Mouse (Mus musculus) forebrain, embryonic 16.5 days (tissue): ENCODE data around the gene Gm7102. TPM values are rescaled to one million over a fixed set of nuclear protein-coding genes. Genes with fewer than 3 reads are reported as not detected.
"Not testable (repeated sequence)": the region's sequence is repeated elsewhere in the genome, so short reads cannot be mapped to it uniquely, and the experiment has no call there.

Experiments used
- ATAC-seq: fragments of 200-750 bp; cut with Nextera tagmentation; 2 replicates; pipeline ENCODE4 v1.8.0; 2017; ENCODE audit warnings: mild to moderate bottlenecking, moderate library complexity
- H3K27ac ChIP-seq: fragments of 300-500 bp; sonication (generic); 2 replicates; pipeline ENCODE4 v1.5.1; 2014; ENCODE audit warnings: low read length, control low read depth
- H3K27me3 ChIP-seq: fragments of 300-500 bp; sonication (generic); replicated peaks from 2 replicates; pipeline ENCODE4 v1.6.1; 2014; ENCODE audit warnings: low read length; ENCODE audit not compliant: control insufficient read depth, insufficient read depth
- H3K36me3 ChIP-seq: fragments of 300-500 bp; sonication (generic); 2 replicates; pipeline ENCODE4 v1.6.1; 2014; ENCODE audit not compliant: control insufficient read depth, insufficient read depth
- H3K4me1 ChIP-seq: fragments of 300-500 bp; sonication (generic); replicated peaks from 2 replicates; pipeline ENCODE4 v1.6.1; 2014; ENCODE audit warnings: low read length; ENCODE audit not compliant: control insufficient read depth, insufficient read depth
- H3K4me2 ChIP-seq: fragments of 300-500 bp; sonication (generic); 2 replicates; pipeline ENCODE4 v1.6.1; 2014; ENCODE audit warnings: mild to moderate bottlenecking, low read length, control low read depth
- H3K4me3 ChIP-seq: fragments of 300-500 bp; sonication (generic); replicated peaks from 2 replicates; pipeline ENCODE4 v1.5.1; 2014; ENCODE audit warnings: mild to moderate bottlenecking, low read length, control low read depth
- H3K9ac ChIP-seq: fragments of 300-500 bp; sonication (generic); replicated peaks from 2 replicates; pipeline ENCODE4 v1.6.1; 2014; ENCODE audit warnings: low read depth, low read length, control low read depth
- H3K9me3 ChIP-seq: fragments of 300-500 bp; sonication (generic); 2 replicates; pipeline ENCODE4 v1.6.1; 2016; ENCODE audit warnings: low read length; ENCODE audit not compliant: control insufficient read depth
- WGBS: fragments of 180-500 bp; shearing (Covaris S2); extraction: QIAGEN DNeasy Blood & Tissue Kit; methylation state at CpG from one replicate; pipeline ENCODE4 v1.1.7; 2014; 5-methylcytosine and 5-hydroxymethylcytosine counted together
- polyA plus RNA-seq: library from polyadenylated mRNA; unstranded; fragments of >200 nt; fragmentation: Nextera tagmentation; extraction: Ambion mirVana; gene quantifications from 2 replicates; pipeline ENCODE4 v1.2.1, GENCODE M21; 2015

Gene Gm7102
- polyA plus RNA-seq, result not detected in 2 replicates

- H3K4me1 ChIP-seq, result no peaks in the 10 kb centered on the region
- no peak within 1 kb of the TSS for H3K27ac ChIP-seq
- 41% methylated on average over 39 of the region's 39 CpGs for WGBS
- H3K4me3 ChIP-seq, result peak within 1 kb of the TSS; percentile 30
- H3K4me2 ChIP-seq, result peak within 1 kb of the TSS; percentile 43
- no peaks in the 10 kb centered on the region for H3K36me3 ChIP-seq
- H3K9me3 ChIP-seq, result 0 out of 2 replicates have a peak, but pooled peaks cover 3% of the 10 kb centered on the region
- ATAC-seq, result no peak
- H3K27me3 ChIP-seq, result no peaks in the 10 kb centered on the region
- H3K9ac ChIP-seq, result no peak within 1 kb of the TSS
Observed at GRCm38 (mm10) chr19:61175756-61176324, at the start of gene Gm7102. Gene Gm7102, minus strand, starts transcription at chr19:61176309.

GRCm38 (mm10) chr19:61224678-61225525 lies 48.8 kb upstream of the Gm7102 start:
- H3K4me2 ChIP-seq, result peak overlapping the region; percentile 63
- 30% methylated on average over 47 of the region's 53 CpGs for WGBS
- no peak overlapping the region for H3K27ac ChIP-seq
- peak overlapping the region; percentile 69 for H3K4me3 ChIP-seq
- ATAC-seq, result peak; percentile 6
- peak overlapping the region; percentile 53 for H3K9ac ChIP-seq
- H3K27me3 ChIP-seq, result no peaks in the 10 kb centered on the region
- H3K4me1 ChIP-seq, result peaks cover 8% of the 10 kb centered on the region
- H3K36me3 ChIP-seq, result no peaks in the 10 kb centered on the region
- H3K9me3 ChIP-seq, result peaks cover 3% of the 10 kb centered on the region; the same call in 1 of the 2 replicates

- H3K4me1 ChIP-seq, result peaks cover 8% of the 10 kb centered on the region
- no peak overlapping the region for H3K4me3 ChIP-seq
- no peaks in the 10 kb centered on the region for H3K27me3 ChIP-seq
- H3K27ac ChIP-seq, result no peak overlapping the region
- no peak overlapping the region for H3K9ac ChIP-seq
- H3K4me2 ChIP-seq, result no peak overlapping the region
- peaks cover 3% of the 10 kb centered on the region; the same call in 1 of the 2 replicates for H3K9me3 ChIP-seq
- H3K36me3 ChIP-seq, result no peaks in the 10 kb centered on the region
- 89% methylated on average over 6 of the region's 6 CpGs for WGBS
- ATAC-seq, result no peak
Observed at GRCm38 (mm10) chr19:61223706-61224328, 47.7 kb upstream of the Gm7102 start.

- not testable (repeated sequence) for H3K27ac ChIP-seq, H3K4me3 ChIP-seq, ATAC-seq, H3K36me3 ChIP-seq, H3K4me1 ChIP-seq, H3K27me3 ChIP-seq, H3K9me3 ChIP-seq, H3K9ac ChIP-seq, H3K4me2 ChIP-seq
- WGBS, result 83% methylated on average over 6 of the region's 6 CpGs
Observed at GRCm38 (mm10) chr19:61207506-61207905, 31.4 kb upstream of the Gm7102 start.

- no peaks in the 10 kb centered on the region for H3K27me3 ChIP-seq
- WGBS, result 20% methylated on average over 10 of the region's 10 CpGs
Observed at GRCm38 (mm10) chr19:61199836-61200235, 23.7 kb upstream of the Gm7102 start.

GRCm38 (mm10) chr19:61199316-61199715 lies 23.2 kb upstream of the Gm7102 start:
- no peaks in the 10 kb centered on the region for H3K27me3 ChIP-seq
- 12% methylated on average over 13 of the region's 13 CpGs for WGBS
- H3K9ac ChIP-seq, result no peak overlapping the region

More at GRCm38 (mm10) chr19:61199836-61200235, 23.7 kb upstream of the Gm7102 start:
- Histone ChIP-seq H3K4me2 (no peak overlapping the region), H3K9me3 (no peaks in the 10 kb centered on the region), H3K4me1 (no peaks in the 10 kb centered on the region), H3K27ac (no peak overlapping the region), H3K9ac (no peak overlapping the region), H3K4me3 (no peak overlapping the region), H3K36me3 (no peaks in the 10 kb centered on the region)
- no peak for ATAC-seq

GRCm38 (mm10) chr19:61183590-61183989 lies 7.5 kb upstream of the Gm7102 start, which contains the start of gene Gm6020:
Gene Gm6020, plus strand, starts transcription at chr19:61183890.
- 86% methylated on average over 2 of the region's 2 CpGs for WGBS
- not testable (repeated sequence) for H3K27me3 ChIP-seq, ATAC-seq, H3K36me3 ChIP-seq, H3K27ac ChIP-seq, H3K9me3 ChIP-seq, H3K4me3 ChIP-seq, H3K4me2 ChIP-seq, H3K9ac ChIP-seq, H3K4me1 ChIP-seq

More at GRCm38 (mm10) chr19:61199316-61199715, 23.2 kb upstream of the Gm7102 start:
- no peak for ATAC-seq
- Histone ChIP-seq H3K4me1 (no peaks in the 10 kb centered on the region), H3K4me3 (no peak overlapping the region), H3K4me2 (no peak overlapping the region), H3K9me3 (no peaks in the 10 kb centered on the region), H3K36me3 (no peaks in the 10 kb centered on the region), H3K27ac (no peak overlapping the region)

GRCm38 (mm10) chr19:61151701-61152420 lies 24.2 kb downstream of the Gm7102 start:
- no peaks in the 10 kb centered on the region for H3K27me3 ChIP-seq
- no peaks in the 10 kb centered on the region for H3K9me3 ChIP-seq
- no peak overlapping the region for H3K9ac ChIP-seq
- H3K4me3 ChIP-seq, result peak overlapping the region; percentile 24
- WGBS, result 7% methylated on average over 27 of the region's 27 CpGs
- peak overlapping the region; percentile 45 for H3K4me2 ChIP-seq
- peak; percentile 65; the same call in 1 of the 2 replicates for ATAC-seq
- H3K27ac ChIP-seq, result no peak overlapping the region
- no peaks in the 10 kb centered on the region for H3K4me1 ChIP-seq
- no peaks in the 10 kb centered on the region for H3K36me3 ChIP-seq
